Mouse (Mus musculus) embryonic facial prominence, embryonic 15.5 days (tissue): Measurements from ENCODE around the gene Gm20721. TPM values are rescaled to one million over a fixed set of nuclear protein-coding genes. Genes with fewer than 3 reads are reported as not detected.

Experiments
- ATAC-seq: fragments of 200-750 bp; cut with Nextera tagmentation; 2 replicates; pipeline ENCODE4 v1.8.0; 2017; ENCODE audit warnings: low read depth, moderate TSS enrichment; ENCODE audit not compliant: insufficient number of reproducible peaks, low FRiP score, low TSS enrichment
- H3K27ac ChIP-seq: fragments of 300-500 bp; sonication (generic); replicated peaks from 2 replicates; pipeline ENCODE4 v1.5.1; 2015; ENCODE audit warnings: mild to moderate bottlenecking, inconsistent platforms
- H3K27me3 ChIP-seq: fragments of 300-500 bp; sonication (generic); 2 replicates; pipeline ENCODE4 v1.6.1; 2015; ENCODE audit warnings: inconsistent platforms
- H3K36me3 ChIP-seq: fragments of 300-500 bp; sonication (generic); 2 replicates; pipeline ENCODE4 v1.6.1; 2015; ENCODE audit warnings: mild to moderate bottlenecking, inconsistent platforms
- H3K4me1 ChIP-seq: fragments of 300-500 bp; sonication (generic); 2 replicates; pipeline ENCODE4 v1.6.1; 2015; ENCODE audit warnings: inconsistent platforms
- H3K4me2 ChIP-seq: fragments of 300-500 bp; sonication (generic); replicated peaks from 2 replicates; pipeline ENCODE4 v1.6.1; 2015; ENCODE audit warnings: mild to moderate bottlenecking, inconsistent platforms
- H3K4me3 ChIP-seq: fragments of 300-500 bp; sonication (generic); replicated peaks from 2 replicates; pipeline ENCODE4 v1.5.1; 2015; ENCODE audit warnings: mild to moderate bottlenecking, inconsistent platforms
- H3K9ac ChIP-seq: fragments of 300-500 bp; sonication (generic); 2 replicates; pipeline ENCODE4 v1.6.1; 2015; ENCODE audit warnings: inconsistent platforms
- H3K9me3 ChIP-seq: fragments of 300-500 bp; sonication (generic); replicated peaks from 2 replicates; pipeline ENCODE4 v1.6.1; 2016; ENCODE audit warnings: inconsistent platforms
- WGBS: fragments of 180-500 bp; shearing (Covaris S2); methylation state at CpG from one replicate; pipeline ENCODE4 v1.1.7; 2015; 5-methylcytosine and 5-hydroxymethylcytosine counted together
- polyA plus RNA-seq: library from polyadenylated mRNA; unstranded; fragments of >200 nt; fragmentation: Nextera tagmentation; extraction: Ambion mirVana; gene quantifications from 2 replicates; pipeline ENCODE4 v1.2.1, GENCODE M21; 2015

Gm20721 gene
- polyA plus RNA-seq, 1 experiment from 2014 or later: 26.0 TPM

DNA sequence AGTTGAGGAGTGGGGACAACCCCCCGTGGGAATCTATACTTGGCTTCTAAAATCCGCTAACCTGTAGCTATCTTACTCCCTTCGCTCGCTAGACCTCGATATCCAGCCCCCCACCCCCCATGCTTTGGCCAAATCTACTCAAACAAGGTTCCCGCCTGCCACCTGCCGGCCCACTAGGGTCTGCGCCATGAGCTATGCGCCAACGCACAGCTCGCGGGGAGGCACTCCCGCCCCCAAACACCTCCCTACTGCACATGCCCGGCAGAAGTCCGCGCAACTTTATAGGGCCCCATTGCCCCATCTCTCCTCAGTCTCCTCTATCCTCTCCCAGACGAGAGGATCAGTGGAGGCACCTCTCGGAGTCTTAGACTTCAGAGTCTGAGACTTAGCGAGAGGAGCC lies 62.5 kb downstream of the Gm20721 start, which contains the start of gene Gnas:
TSS of gene Gnas (plus strand) at position 310 of the 400 bp plus-strand sequence.
- 45% methylated on average over 19 of the region's 19 CpGs for WGBS
- Histone ChIP-seq H3K4me3 (peak within 1 kb of the TSS; percentile 40), H3K36me3 (peaks cover 77% of the 10 kb centered on the region), H3K9ac (0 out of 2 replicates have a peak within 1 kb of the TSS, but pooled peaks have one; percentile 12), H3K27me3 (peaks cover 48% of the 10 kb centered on the region), H3K27ac (0 out of 2 replicates have a peak within 1 kb of the TSS, but pooled peaks have one; percentile 1), H3K9me3 (peaks cover 13% of the 10 kb centered on the region; the same call in 1 of the 2 replicates), H3K4me1 (peaks cover 8% of the 10 kb centered on the region; the same call in 1 of the 2 replicates), H3K4me2 (peak within 1 kb of the TSS; percentile 47)
- ATAC-seq: peak; percentile 72; the same call in 1 of the 2 replicates

DNA sequence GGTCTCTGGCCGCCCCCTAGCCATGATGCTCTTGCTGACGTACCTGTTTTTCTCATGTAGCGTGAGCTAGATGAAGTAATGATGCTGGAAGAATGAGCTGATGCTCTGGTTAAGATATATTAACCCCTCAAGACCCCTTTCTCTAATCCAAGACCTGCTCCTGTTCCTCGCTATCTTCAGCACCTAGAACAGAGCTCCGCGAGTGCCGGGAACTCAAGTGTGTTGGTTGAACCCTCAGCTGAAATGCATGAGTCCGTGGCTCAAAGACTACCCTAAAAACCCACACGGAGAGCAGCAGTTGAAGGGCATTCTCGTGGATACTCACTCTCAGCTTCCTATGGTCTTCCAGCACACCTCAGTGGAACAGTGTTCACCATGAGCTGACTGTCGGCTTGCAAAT lies 63.2 kb downstream of the Gm20721 start:
- peak overlapping the region; percentile 47 for H3K4me2 ChIP-seq
- 52% methylated on average over 11 of the region's 11 CpGs for WGBS
- peak overlapping the region; percentile 40 for H3K4me3 ChIP-seq
- H3K36me3 ChIP-seq: peaks cover 77% of the 10 kb centered on the region
- H3K4me1 ChIP-seq: peaks cover 8% of the 10 kb centered on the region; the same call in 1 of the 2 replicates
- H3K27me3 ChIP-seq: peaks cover 48% of the 10 kb centered on the region
- H3K9ac ChIP-seq: no peak overlapping the region
- no peak for ATAC-seq
- no peak overlapping the region for H3K27ac ChIP-seq
- peaks cover 13% of the 10 kb centered on the region; the same call in 1 of the 2 replicates for H3K9me3 ChIP-seq

Other genes starting within 250 kb of the Gm20721 start
- 66.8 and 74.4 TPM in 2 replicates for gene Npepl1, start 236.4 kb downstream of the Gm20721 start, polyA plus RNA-seq
- 2,102 and 2,156 TPM in 2 replicates for gene Gnas, start 62.4 kb downstream of the Gm20721 start, polyA plus RNA-seq
- 116 and 118 TPM in 2 replicates for gene Nelfcd, start 69.1 kb upstream of the Gm20721 start, polyA plus RNA-seq
- 215 and 224 TPM in 2 replicates for gene Ctsz, start 92.3 kb upstream of the Gm20721 start, polyA plus RNA-seq
- gene Tubb1, start 104.0 kb upstream of the Gm20721 start, polyA plus RNA-seq: 0.83 and 1.1 TPM in 2 replicates
- 730 and 783 TPM in 2 replicates for gene Atp5e, start 117.4 kb upstream of the Gm20721 start, polyA plus RNA-seq
- gene Prelid3b, start 126.4 kb upstream of the Gm20721 start, polyA plus RNA-seq: 109 and 111 TPM in 2 replicates